Mouse (Mus musculus) granulocyte monocyte progenitor cell, adult 5-6 weeks (primary cell): ENCODE results near the gene Dlg5. TPM values are rescaled to one million over a fixed set of nuclear protein-coding genes. Genes with fewer than 3 reads are reported as not detected.

ENCODE experiments used
- ATAC-seq: replicated peaks from 2 replicates; pipeline ENCODE4 v1.8.0; 2016; ENCODE audit warnings: mild to moderate bottlenecking, moderate TSS enrichment, inconsistent platforms; ENCODE audit not compliant: poor library complexity, severe bottlenecking
- total RNA-seq, 2 experiments: library from RNA; stranded (forward) in 1 of 2; stranded (reverse) in 1 of 2; fragments of 200-712, 200-1000 nt in 1 of 2; fragments of >200 nt in 1 of 2; fragmentation: Nextera tagmentation in 1 of 2; gene quantifications; 2 replicates each; pipeline ENCODE4 v1.2.3; 2014 to 2017

The Dlg5 gene
- total RNA-seq, 2 experiments from 2014 or later: not detected

DNA sequence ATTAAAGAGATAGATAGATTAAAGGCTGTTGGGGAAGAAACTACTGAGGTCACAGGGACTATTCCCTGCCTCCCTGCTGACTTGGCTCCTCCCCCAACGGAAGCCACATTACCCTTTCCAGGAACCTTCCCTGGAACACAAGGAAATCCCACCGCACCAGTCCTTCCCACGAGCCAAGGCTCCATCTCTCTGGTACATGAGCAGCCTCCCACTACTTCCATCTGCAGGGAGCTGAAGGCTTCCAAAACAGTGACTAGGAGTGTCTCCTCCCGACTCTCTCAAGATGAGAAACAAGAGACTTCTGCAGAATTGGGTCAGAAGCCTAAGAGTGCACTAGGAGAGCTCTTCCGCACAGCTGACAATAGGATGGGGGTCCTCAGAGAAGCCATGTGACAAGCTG, 47.9 kb downstream of the Dlg5 start:
- no peak for ATAC-seq

DNA sequence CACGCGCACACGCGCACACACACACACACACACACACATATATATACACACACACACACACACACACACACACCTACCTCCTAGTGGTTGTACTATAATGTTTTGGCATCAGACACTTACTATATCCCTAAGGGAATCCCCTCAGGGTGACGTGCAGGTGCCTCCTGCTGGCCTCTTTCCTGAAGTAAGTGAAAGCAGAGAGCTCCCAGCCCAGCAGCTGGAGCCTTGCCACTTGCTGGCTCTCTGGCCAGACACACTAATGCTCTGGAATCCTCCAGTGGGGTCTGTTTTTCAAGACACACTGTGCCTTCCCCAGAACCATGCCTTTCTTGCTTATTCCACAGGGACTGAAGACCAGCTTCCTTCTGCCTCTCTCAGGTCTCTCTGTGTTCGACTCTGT, 48.8 kb downstream of the Dlg5 start:
- ATAC-seq: no peak

DNA sequence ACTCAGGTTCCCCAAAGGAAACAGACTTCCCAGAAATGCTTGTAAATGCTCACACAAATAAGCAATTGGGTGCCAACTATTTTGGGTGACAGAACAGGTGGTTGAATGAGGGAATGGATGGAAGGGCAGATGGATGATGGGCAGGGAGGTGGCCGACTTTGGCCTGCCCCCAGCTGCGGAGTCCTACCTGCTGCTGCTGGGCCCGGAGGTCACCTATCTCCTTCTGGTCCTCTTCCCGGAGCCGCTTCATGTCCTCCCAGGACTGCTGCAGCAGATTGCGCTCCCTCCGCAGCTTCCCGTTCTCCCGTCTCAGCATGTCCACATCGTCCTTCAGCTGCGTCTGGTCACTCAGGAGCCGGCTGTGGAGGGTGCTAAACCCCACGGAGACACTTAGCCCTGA, 55.6 kb downstream of the Dlg5 start:
- ATAC-seq: no peak

GRCm38 (mm10) chr14:24189598-24189997, 56.1 kb downstream of the Dlg5 start:
- no peak for ATAC-seq

DNA sequence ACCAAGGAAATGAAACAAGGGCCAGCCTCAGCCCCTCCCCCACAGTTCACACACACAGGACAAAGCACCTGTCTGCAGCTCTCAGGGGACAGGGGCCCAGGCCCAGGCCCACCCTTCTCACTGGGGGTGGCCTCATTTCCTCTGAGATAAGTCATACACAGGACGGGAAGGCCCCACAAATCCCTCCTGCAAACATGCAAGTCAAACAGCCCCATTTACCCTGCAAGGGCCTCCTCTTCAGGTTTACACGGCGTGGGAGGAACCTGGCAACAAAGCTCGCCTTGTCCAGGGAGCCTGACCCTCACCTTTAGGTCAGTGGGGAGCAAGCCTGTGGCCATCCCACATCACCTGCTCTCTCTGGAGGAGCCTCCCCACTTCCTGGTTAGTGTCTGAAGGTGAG, 60.2 kb downstream of the Dlg5 start:
- no peak for ATAC-seq

GRCm38 (mm10) chr14:24182955-24183354, 62.8 kb downstream of the Dlg5 start:
- no peak for ATAC-seq

- ATAC-seq: 0 out of 2 replicates have a peak, but pooled peaks have one; percentile 37
Measured at GRCm38 (mm10) chr14:24181811-24182506, 63.8 kb downstream of the Dlg5 start.

GRCm38 (mm10) chr14:24179466-24179991, 66.2 kb downstream of the Dlg5 start:
- no peak for ATAC-seq

DNA sequence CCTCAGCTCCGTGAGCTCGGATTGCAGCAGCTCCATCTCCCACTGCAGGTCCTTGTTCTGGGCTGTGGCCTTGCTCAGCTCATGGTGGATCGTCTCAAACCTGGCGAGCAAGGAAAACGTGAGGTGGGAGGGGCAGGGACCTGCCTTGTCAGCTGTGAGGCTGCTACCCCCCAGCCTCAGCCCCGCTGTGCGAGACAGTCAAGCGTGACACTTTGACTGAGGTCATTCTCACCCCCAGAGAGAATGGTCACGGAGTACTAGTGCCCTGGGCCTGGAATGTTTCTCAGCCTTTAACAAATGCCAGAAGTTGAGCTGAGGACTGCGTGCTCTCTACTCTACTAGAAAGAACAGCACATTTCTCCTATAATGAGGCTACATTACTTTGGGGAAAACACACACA, 69.1 kb downstream of the Dlg5 start:
- ATAC-seq: no peak

DNA sequence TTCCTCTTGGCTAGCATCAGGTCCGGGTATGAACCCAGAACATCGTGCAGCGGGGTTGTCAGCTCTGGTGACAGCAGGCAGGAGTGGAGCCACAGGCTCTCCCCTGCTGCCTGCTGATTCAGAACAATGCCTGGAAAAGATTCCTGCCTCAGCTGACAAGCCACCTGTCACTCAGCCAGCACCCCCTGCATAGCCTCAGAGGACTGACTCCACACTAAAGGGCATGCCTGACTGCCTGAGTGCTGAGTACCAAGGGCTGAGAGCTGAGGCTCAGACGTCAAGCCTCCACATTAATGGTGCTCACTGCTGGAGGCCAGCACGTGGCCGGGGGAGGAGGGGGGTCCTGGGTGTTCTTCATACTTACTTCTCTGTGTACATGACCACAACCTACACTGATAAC, 72.4 kb downstream of the Dlg5 start:
- no peak for ATAC-seq

DNA sequence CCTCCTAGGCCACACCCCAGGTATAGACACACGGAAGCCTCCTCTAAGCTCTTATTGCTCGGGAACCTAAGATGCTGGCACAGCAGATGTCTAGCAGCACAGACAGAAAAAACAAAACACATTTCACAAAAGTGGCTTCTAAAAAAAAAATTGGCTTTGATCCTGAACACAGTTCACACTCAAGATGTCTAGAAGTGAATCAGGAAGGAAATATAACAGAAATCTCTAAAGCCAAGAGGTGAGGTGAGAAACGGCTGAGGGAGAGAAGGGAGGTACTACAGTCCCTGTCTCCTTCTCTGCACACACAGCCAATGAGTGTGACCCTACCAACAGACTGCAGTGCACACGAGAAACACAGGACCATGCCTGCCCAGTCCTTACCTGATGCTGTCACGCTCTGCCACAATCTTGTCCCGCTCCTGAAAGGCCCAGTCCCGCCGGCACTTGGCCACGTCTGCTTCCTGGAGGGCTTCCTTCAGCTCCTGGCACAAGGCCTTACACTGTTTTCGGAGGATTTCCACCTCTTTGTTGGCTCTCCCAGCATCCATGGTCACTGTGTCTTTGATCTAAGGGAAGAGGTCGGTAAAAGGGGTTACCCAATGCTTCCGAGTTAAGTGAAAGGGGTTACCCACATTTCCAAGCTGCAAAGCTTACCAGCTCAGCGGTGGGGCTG, 73.9 kb downstream of the Dlg5 start:
- no peak for ATAC-seq

DNA sequence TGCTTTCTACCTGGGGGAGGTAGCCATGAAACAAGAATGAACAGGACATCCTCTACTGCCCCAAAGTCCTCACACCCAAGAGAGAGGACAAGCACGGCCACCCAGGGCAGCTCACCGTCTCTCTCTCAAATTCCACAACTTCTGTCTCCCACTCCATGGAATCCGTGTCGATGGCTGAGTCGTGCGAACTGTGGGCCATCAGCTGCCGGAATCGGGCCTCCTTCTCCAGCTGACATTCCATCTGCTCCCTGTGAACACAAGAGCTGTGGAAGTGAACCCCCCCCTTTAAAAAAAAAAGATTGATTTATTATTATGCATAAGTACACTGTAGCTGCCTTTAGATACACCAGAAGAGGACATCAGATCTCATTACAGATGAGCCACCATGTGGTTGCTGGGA, 79.7 kb downstream of the Dlg5 start:
- no peak for ATAC-seq

- no peak for ATAC-seq
Measured at GRCm38 (mm10) chr14:24164721-24165367, 80.9 kb downstream of the Dlg5 start.

GRCm38 (mm10) chr14:24162856-24163255, 82.9 kb downstream of the Dlg5 start:
- no peak for ATAC-seq

DNA sequence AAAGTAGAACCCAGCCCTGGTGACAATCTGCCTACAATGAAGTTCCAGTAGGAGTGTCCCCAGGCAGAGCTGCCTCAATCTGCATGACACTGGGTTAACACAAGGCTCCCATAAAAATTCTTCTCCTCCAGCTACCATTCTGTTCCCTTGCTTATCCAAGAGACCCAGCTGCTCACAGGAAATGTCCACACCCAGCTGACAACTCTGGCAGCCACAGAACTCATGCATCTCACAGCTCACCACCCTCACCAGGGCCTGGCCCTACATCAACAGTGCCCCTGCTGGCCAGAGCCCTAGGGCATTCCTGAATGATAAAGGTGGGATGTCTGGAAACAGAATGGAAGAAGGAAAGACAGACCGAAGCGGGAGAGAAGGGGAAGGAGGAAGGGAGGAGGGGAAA, 96.8 kb downstream of the Dlg5 start:
- no peak for ATAC-seq

GRCm38 (mm10) chr14:24144821-24145220, 100.9 kb downstream of the Dlg5 start:
- ATAC-seq: no peak

GRCm38 (mm10) chr14:24144421-24144820, 101.3 kb downstream of the Dlg5 start:
- no peak for ATAC-seq

DNA sequence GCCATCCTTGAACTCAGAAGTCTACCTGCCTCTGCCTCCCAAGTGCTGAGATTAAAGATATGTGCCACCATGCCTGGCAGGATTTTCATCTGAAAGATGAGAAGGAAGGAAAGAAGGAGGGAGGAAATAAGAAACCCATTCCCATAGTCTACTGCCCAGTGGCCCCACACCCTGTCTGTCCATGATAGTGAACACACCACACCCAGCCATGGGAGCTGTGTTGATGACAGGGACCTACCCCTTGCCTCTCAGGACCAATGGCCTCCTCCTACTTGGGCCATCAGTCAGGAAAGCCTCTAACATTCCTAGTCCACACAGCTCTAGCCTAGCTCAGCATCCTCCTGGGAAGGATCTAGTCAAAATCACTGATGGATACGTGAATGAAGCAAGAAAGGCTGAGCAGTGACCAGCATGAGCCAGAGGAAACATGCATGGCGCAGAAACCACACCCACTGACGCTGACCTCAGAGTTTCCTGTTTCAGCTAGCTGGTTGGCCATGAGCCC, 102.7 kb downstream of the Dlg5 start:
- no peak for ATAC-seq

DNA sequence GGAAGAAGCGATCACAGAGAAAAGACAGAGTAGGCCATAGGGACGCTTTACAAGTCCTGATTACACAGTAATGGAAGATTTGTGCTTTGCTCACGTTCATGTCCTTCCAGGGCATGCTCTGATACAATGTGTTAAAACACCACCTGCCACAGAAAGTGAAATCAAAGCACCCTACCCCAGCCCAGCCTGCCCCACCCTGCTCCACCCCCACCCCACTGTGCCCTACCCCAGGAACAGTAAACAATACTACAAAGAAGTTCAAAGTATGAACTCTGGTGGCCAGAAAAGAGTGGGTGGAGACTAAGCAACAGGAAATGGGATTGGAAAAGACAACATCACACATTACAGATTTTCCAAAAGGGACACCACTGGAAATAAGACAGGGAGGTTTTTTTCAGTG, 104.0 kb downstream of the Dlg5 start:
- no peak for ATAC-seq

- no peak for ATAC-seq
Measured at GRCm38 (mm10) chr14:24140297-24140812, 105.4 kb downstream of the Dlg5 start.

DNA sequence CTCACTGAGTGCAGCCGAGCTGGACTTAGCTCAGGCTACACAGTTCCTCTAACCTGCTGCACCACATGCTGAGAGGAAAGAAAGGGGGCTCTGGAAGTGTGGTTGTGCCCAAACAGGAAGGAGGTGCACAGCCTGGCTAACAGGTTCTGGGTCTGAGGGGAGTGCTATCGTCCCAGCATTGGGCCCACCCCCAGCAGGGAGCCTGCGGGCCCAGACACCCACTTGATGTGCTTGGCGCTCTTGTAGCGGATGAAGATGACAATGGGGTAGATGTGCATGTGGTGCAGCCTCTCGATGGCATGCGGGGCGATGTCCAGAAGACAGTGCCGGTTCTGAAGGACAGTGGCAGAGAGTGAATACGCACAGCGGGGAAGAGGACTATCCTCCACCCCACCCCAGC, 108.8 kb downstream of the Dlg5 start:
- no peak for ATAC-seq
